Mouse (Mus musculus) embryonic facial prominence, embryonic 14.5 days (tissue): ENCODE measurements at regions not wholly inside any gene's neighbourhood (a gene's known extent, or its start where the extent isn't known, plus 50 kb on each side); places are given as distances from the start of the nearest gene placed in this dataset.

Experiments
- ATAC-seq: fragments of 200-750 bp; cut with Nextera tagmentation; 2 replicates; pipeline ENCODE4 v1.8.0; 2017; ENCODE audit warnings: low read depth, moderate number of reproducible peaks, moderate TSS enrichment
- DNase-seq: peaks from one replicate; pipeline ENCODE4 v3.0.0-alpha.2; 2015; ENCODE audit warnings: low spot score
- H3K27ac ChIP-seq: fragments of 300-500 bp; sonication (generic); replicated peaks from 2 replicates; pipeline ENCODE4 v1.5.1; 2014; ENCODE audit warnings: low read depth, mild to moderate bottlenecking, low read length, moderate library complexity
- H3K27me3 ChIP-seq: fragments of 300-500 bp; sonication (generic); replicated peaks from 2 replicates; pipeline ENCODE4 v1.6.1; 2014; ENCODE audit warnings: low read length; ENCODE audit not compliant: control insufficient read depth, insufficient read depth
- H3K36me3 ChIP-seq: fragments of 300-500 bp; sonication (generic); 2 replicates; pipeline ENCODE4 v1.6.1; 2014; ENCODE audit warnings: low read length, mixed read lengths; ENCODE audit not compliant: control insufficient read depth, insufficient read depth
- H3K4me1 ChIP-seq: fragments of 300-500 bp; sonication (generic); 2 replicates; pipeline ENCODE4 v1.6.1; 2014; ENCODE audit warnings: antibody characterized with exemption, low read length; ENCODE audit not compliant: control insufficient read depth, insufficient read depth
- H3K4me2 ChIP-seq: fragments of 300-500 bp; sonication (generic); 2 replicates; pipeline ENCODE4 v1.6.1; 2014; ENCODE audit warnings: low read depth, mild to moderate bottlenecking, low read length, moderate library complexity, mixed read lengths
- H3K4me3 ChIP-seq: fragments of 300-500 bp; sonication (generic); 2 replicates; pipeline ENCODE4 v1.5.1; 2014; ENCODE audit warnings: low read depth, mild to moderate bottlenecking, low read length
- H3K9ac ChIP-seq: fragments of 300-500 bp; sonication (generic); 2 replicates; pipeline ENCODE4 v1.6.1; 2014; ENCODE audit warnings: low read depth, mild to moderate bottlenecking, low read length, moderate library complexity, mixed read lengths
- H3K9me3 ChIP-seq: fragments of 300-500 bp; sonication (generic); 2 replicates; pipeline ENCODE4 v1.6.1; 2016; ENCODE audit warnings: low read length; ENCODE audit not compliant: control insufficient read depth
- WGBS: fragments of 180-500 bp; shearing (Covaris S2); extraction: QIAGEN DNeasy Blood & Tissue Kit; methylation state at CpG from one replicate; pipeline ENCODE4 v1.1.7; 2014; 5-methylcytosine and 5-hydroxymethylcytosine counted together

DNA sequence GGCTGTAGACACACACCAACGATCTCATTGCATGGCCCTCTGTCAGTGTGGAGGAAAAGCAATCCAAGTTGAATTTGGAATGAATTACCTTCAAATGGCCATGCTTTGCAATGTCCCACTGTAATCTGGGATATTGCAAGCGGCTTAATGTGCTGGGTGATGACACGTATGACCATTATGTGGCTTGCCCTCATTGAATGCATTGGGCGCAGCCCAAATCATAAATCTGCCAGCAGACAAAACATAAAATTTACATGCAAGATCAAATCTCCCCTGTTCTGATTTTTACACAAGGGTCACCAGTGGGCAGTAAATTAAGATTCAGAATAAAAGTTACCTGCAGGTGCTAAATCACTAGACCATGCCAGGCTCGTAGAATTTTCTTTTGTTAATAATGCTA is 244.9 kb downstream of the Ppp4r2 start:
- no peak overlapping the region for H3K4me3 ChIP-seq
- ATAC-seq (no peak), DNase-seq (no peak)
- no peaks in the 10 kb centered on the region for H3K36me3 ChIP-seq
- no peak overlapping the region for H3K27ac ChIP-seq
- no peaks in the 10 kb centered on the region for H3K27me3 ChIP-seq
- 85% methylated on average over 5 of the region's 5 CpGs for WGBS
- no peak overlapping the region for H3K4me2 ChIP-seq
- H3K9me3 ChIP-seq: no peaks in the 10 kb centered on the region
- no peak overlapping the region for H3K9ac ChIP-seq
- H3K4me1 ChIP-seq: no peaks in the 10 kb centered on the region

DNA sequence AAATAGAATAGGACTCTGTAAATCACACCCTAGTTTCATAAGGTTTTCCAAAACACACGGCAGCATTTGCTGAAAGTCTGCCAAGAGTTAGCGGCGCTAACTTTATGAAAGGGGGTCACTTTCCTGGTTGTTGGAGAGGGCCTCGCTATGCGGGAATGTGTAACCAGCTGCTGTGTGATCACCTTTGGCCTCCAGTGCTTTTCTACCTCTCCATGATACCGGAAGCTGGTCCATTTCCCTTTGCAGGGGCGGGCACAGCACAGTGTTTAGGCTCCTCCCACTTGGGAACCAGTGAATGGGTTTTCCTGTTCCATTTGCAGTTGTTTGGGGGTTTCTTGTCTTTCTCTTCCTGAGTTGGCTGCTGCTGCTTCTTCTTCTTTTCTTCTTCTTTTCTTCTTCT is 250.3 kb downstream of the Ppp4r2 start:
- H3K4me3 ChIP-seq: no peak overlapping the region
- H3K9me3 ChIP-seq: no peaks in the 10 kb centered on the region
- H3K9ac ChIP-seq: no peak overlapping the region
- H3K36me3 ChIP-seq: no peaks in the 10 kb centered on the region
- H3K4me2 ChIP-seq: no peak overlapping the region
- DNase-seq (peak; percentile 51), ATAC-seq (no peak)
- H3K27me3 ChIP-seq: no peaks in the 10 kb centered on the region
- 58% methylated on average over 7 of the region's 7 CpGs for WGBS
- H3K4me1 ChIP-seq: no peaks in the 10 kb centered on the region
- H3K27ac ChIP-seq: no peak overlapping the region

DNA sequence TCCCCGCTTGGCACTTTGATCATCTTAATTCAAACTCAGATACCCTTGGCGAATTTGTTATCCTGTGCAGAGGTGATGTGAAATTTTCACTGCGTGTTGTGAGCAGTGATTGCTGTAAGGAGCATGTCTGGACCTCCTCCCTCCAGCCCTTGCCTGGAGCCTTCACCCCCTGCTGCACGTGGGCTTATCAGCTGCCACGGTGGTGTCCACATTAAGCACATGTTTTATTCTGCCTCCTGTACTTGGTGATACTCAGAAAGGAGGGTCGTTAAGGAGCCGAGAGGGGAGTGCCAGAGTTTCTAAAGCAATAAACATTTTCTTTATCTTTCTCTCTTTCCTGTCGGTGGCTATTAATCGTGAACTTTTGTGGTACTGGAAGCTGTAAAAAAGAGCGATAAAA is 258.8 kb downstream of the Ppp4r2 start:
- H3K27me3 ChIP-seq: no peaks in the 10 kb centered on the region

More for the DNA sequence above, 258.8 kb downstream of the Ppp4r2 start:
- H3K4me1 ChIP-seq: no peaks in the 10 kb centered on the region
- H3K36me3 ChIP-seq: no peaks in the 10 kb centered on the region
- WGBS: 35% methylated on average over 10 of the region's 10 CpGs
- no peaks in the 10 kb centered on the region for H3K9me3 ChIP-seq
- no peak overlapping the region for H3K4me2 ChIP-seq
- no peak overlapping the region for H3K9ac ChIP-seq
- no peak overlapping the region for H3K4me3 ChIP-seq
- ATAC-seq (no peak), DNase-seq (no peak)
- no peak overlapping the region for H3K27ac ChIP-seq
